Mouse (Mus musculus) cerebellum, adult 8-10 months (tissue): ENCODE measurements around the gene Mmd2.

ENCODE experiments used
- DNase-seq: peaks from one replicate; pipeline ENCODE4 v3.0.0; 2022

The Mmd2 gene

DNA sequence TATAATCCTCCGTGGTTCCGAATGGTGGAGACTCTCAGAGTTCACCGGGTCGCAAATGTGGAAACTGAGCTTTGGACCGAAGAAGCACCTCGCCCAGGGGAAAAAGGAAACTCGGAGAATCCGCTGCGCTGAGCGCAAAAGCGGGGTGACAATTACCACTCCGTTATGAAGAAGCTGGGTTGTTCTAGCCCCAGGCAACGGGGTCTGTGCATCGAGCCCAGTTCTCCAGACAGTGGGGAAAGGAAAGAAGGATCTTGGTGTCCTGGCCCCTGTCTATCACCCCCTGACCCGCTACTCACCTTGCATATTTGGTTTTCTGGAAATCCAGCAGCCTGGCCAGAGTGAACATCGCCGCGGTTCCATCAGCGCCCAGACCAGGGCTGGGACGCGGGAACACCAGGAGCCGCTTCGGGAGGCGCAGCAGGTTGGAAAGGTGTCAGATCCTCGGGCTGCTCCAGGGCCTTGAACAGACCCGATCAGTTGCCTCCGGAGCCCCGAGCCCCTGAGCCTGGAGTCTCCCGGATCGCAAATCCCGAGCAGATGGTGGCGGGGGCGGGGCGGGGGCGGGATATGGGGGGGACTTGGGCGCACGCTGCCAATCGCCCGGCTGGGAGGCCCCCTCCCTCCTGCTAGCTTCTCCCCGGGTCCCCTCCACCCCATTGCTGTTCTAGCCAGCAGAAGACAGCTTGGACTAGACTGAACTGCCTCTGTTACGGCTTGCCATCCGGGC is at the start of gene Mmd2:
Gene Mmd2 (minus strand): TSS at position 542 of the 730 bp plus-strand sequence.
- DNase-seq, result peak; percentile 51

DNA sequence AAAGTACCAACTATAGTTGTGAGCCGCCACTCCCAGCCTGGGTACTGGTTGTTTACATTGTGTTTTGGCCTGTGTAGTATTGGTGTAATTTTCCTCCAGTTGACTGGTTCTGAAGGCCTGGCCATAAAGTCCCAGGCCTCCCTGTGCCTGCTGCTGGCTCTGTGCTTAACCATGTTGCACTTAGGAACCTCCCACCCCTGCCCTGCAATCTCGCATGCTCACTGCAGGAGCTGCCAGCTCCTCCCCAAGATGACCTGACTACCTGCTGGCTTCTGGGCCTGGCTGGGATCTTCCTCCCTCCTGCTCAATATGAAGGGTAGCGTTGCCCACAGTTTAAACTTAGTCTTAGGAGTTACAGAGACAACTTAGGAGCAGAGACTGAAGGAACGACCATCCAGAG is 43.7 kb upstream of the Mmd2 start:
- no peak for DNase-seq

DNA sequence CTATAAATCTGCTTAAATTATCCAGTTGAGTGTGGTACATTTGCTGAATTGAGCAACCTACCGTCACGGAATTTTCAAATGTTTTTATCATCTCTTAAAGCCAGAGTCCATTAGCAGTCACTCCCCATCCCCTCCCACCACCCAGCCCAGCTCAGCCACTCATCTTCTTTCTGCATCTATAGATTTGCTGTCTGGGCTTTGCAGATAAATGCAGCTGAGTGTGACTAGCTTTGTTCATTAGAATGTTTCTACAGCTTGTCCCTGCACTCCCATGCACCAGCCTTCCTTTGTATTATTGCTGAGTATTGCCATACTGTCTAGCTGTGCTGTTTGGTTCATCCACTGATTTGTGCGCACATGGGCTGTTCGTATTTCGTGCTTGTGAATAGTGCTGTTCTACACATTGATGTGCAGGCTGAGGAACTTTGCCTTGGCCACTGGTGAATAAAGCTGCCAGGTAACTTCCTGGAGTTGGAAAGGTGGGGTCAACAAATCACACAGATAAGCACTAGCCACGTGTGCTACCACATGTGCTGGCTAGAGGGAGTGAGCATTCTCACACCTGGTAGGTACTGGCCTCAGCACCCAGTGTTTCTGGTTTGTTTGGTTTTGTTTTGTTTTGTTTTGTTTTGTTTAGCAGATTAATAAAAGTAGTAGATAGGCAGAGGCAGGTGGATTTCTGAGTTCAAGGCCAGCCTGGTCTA is 42.3 kb upstream of the Mmd2 start:
- DNase-seq, result no peak

DNA sequence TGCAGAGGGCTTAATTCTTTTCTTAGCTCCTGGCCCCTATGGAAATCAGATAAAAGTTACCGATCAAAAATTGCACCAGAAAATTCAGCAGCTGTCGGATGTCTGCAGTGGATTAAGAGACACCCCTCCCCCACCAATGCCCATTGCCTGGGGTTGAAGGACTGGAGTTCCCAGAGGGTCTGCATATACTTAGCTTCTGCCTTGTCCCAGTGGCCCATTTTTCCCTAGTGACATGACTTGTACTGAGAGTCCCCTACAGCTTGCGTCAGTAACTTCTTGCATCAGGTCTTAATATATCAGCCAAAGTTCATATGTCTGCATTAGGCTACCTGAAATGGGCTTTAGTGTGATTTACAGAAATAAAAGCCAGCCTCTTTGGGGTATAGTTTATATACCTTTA is 41.8 kb upstream of the Mmd2 start:
- no peak for DNase-seq

DNA sequence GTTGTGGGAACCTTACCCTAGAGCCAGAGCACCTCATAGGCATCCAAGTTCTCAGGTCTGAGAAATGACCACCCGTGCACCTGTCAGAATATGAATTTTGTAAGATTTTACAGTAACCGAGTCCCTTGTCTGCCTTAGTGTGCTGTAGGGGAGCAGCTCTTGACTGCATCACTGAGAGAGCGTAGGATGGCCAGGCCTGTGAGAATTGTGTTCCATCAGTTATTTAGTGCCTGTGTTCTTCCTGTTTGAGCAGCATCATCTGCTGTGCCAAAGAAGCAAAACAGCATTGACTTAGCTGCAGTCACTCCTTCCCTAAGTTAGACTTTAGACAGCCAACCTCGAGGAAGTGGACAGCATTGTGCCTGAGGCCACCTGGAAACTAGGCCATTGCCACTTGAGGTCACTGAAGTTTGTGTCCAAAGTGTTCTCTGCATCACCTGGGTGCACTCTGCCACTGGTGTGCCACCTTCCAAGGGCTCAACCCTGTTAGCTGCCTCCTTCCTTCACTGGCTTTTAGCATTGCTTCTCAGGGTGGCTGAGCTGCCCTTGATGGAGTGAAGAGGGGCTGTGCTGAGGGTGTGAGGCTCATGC is 41.0 kb upstream of the Mmd2 start:
- DNase-seq, result no peak

DNA sequence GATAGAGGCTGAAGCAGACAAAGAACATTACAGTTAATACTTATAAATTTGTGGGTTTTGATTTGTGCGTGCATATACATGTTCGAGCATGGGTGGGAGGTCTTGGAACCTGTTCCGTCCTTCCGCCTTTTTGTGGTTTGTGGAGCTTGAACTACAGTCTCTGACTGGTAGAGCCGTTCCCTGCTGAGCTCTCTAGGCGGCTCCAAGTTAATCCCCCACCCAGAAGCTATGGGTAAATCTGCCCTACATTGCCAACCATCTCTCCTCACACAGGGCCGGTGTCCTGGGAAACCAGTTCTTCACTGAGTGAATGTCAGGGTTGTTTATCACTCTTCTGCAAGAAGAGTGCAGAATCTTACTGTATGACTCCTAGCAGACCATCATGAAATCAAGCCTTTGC is 39.6 kb upstream of the Mmd2 start:
- no peak for DNase-seq

DNA sequence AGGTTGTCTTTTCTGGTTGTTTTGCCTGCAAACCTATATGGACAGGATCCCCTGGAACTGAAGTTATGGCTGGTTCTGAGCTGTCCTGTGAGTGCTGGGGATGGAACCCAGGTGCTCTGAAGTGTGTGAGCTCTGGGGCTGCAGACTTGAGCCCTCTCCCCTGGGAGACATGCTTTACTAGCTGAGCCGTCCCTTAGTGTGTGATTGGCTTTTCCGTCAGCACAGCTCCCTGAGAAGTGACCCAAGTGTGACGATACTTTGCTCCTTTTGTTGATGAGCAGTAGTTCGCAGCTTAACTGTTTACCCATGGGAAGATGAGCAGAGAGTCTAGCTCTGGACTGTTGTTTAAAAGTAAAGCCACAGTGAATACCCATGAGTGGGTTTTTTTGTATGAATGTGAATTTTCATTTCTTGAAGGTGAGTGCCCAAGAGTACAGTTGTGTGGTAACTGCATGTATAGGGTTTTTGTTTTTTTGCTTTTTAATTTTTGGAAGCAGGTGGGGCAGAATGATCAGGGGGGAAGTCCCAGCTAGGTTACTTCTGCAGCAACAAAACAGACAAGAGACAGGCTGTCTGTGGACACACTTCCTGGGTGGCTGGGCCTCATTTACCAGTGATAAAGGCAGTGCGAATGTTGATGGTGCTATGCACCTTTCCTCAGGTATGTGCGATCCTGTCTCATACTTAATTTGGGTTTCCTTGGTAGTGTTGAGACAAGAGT is 32.9 kb upstream of the Mmd2 start:
- no peak for DNase-seq

DNA sequence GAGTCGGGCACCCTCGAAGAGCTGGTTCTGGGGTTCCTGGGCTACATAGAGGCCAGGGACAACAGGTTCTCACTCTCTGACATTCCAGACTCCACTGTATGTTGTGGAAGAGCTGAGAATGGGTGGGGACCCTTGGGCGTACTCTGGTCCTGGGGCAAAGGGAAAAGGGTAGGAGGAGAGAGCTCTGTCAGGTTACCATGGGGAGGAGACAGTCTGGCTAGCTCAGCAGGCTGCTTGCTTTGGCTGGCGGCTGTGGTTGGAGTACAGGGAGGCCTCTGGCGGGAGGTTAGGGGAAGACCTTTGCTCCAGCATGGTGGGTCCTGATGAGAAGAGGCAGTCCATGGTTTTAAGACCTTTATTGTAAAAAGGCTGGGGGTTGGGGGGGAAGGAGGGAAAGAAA is 31.5 kb upstream of the Mmd2 start:
- DNase-seq, result no peak

DNA sequence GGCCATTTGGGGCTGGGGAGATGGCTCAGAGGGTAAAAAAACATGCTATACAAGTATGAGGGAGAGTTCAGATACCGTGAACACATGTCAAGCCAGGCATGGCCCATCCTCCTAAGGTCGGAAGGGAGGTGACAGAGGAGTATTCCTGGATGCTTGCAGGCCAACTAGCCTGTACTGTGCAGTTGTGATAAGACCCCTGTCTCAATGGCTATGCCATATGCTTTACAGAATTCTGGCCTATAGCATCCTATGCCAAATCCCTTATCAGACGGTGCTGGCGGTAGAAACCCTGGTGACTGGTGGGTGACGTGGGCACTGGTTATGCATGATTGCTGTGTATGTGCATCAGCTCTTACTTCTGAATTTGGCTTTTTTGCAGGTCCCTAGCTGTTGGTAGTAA is 29.2 kb upstream of the Mmd2 start:
- DNase-seq, result no peak

DNA sequence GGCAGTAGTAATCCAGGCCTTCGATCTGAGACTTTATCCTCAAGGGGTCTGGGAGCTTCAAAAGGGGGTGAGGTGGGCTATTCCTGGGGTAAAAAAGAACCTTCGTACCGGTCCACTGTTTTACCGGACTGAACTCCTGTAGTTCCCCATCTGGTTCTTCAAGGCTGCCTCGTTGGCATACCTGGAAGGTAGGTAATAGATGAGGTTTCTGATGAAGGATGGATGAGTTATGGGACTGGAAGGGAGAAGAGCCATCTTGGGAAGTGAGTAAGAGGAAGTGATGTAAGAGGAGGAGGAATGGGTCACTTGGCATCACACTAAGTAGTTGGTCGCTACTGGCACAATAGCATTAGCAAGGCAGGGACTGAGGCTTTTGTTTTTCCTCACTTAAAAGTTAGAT is 21.6 kb upstream of the Mmd2 start:
- DNase-seq, result no peak

DNA sequence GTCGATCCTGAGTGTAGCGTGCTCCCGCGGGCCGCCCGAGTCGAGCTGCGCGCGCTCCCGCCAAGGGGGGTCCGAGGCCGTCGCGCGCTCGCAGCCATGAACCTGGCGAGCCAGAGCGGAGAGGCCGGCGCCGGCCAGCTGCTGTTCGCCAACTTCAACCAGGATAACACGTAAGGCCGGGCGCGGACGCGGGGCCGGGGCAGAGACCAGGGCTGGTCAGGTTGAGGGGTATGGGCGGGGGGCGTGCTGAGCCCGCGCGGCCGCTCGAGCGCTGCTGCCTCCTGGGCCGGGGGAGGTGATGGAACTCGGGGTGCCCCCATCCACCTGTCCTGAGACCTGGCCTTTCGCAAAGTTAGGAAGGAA is 21.0 kb upstream of the Mmd2 start:
- DNase-seq, result no peak

DNA sequence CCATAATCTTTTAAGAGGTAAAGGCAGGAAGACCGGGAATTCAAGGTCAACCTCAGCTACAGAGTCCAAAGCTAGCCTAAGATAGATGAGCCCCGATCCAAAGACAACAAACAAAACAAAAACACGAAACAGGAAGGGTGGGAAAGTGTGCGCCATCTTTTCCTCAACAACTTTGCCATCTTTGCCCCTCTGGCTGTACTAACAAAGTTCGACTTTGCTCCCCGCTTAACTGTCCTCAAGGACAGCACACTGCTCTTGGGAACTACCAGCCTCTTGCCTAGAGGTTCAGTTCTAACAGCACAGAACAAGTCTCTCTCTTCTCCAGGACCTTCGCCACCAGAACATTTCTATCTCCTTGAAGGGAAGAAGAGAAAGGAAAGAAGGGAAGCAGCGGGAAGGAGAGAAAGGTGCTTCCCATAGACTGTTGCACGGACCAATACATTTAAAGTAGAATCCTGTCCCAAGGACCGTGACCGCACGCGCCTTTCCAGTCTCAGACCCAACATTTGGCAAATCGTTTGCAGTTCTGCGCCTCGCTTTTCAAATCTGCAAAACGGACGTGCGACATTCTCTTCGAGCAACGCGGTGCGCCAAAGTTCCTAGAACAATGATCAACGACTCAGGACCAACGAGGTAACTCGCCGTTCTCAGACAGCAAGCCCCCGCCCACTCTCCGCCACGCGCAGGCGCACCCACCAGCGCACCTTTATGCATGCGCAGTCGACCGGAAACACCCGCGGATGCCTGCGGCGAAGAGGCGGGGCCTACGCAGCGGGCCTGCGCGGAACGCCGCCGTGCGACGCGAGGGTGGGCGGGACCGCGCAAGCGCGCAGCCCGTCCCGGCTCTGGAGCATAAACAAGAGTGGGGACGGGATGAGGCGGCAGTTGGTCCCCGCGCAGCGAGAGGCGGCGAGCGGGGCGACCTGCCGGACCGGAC is 20.4 kb upstream of the Mmd2 start:
- peak; percentile 98 for DNase-seq

DNA sequence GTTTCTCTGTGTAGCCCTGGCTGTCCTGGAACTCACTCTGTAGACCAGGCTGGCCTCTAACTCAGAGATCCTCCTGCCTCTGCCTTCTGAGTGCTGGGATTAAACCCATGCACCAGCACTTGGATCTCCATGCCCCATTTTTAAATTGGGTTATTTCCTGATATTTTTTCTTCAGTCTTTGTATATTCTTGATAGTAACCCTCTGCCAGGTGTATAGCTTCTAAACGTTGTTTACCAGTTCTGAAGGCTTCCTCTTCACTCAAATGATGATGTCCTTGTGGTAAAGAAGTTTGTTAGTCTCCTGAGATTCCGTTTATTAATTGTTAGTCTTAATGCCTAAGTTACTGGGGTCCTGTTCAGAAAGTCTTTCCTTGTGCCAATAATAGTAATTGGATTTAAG is 18.8 kb upstream of the Mmd2 start, which contains the start of gene Wipi2:
Gene Wipi2 (plus strand): TSS at position 301 of the 400 bp plus-strand sequence.
- no peak for DNase-seq

DNA sequence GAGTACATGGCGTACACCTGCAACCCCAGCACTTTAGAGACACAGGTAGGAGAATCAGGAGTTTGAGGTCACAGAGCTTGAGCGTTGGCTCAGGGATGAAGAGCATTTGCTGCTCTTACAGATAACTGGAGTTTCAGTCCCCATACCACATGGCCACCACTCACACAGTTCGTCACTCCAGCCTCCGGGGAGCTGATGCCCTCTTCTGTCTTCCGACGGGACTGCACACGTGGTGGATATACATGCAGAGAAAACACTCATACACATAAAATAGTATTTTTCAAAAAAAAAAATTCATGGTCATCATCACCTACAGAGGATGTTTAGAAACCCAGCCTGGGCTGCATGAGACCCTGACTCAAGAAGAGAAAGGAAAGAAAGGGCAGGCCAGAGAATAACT is 14.5 kb upstream of the Mmd2 start:
- DNase-seq, result no peak

DNA sequence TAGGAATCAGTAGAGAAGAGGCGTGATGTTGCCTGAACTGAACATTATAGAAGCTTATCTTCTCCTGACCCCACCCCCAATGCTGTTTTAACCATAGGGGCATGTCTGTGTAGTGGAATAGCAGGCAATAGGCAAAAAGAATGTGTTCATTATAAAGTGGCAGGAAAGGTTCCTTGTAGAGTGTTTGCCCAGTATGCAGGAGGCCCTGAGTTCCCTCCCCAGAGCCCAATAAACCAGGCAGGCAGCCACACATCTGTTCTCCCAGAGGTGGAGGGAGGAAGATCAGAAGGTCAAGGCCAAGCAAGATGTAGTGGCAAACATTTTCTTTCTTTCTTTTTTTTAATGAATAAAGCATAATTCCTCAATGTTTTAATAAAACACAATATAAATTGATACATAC is 13.5 kb upstream of the Mmd2 start:
- no peak for DNase-seq

DNA sequence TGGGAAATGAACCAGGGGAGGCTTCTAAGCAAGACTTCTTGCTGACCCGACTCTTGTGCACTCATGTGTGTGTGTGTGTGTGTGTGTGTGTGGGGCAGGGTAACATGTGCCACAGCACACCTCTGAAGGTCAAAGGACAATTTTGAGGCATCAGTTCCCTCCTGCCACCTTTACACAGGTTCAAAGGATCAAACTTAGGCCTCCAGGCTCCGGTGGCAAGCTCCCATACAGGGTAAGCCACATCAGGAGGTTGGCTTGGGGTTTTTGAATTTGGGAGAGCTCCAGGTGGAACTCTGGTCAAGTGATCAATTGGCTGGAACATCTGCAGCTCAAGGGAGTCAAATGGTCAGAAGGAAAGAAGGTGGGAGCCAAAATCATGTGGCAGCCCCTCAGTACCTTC is 12.8 kb upstream of the Mmd2 start:
- DNase-seq, result no peak

DNA sequence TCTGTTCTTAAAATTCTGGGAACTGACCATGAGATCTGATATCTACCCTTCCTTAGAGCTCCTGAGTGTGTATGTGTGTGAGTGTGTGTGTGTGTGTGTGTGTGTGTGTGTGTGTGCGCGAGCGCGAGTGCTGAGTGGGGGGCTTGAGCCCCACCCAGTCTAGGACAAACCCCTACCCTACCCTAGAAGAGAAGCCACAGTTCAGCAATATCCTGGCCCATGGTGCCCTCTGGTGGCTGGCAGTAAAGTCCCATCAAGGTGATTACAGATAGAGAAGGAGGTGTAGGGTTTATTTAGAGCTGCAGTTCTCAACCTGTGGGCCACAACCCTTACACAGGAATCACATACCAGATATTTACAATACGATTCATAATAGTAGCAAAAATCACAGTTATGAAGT is 11.3 kb upstream of the Mmd2 start:
- peak; percentile 61 for DNase-seq

DNA sequence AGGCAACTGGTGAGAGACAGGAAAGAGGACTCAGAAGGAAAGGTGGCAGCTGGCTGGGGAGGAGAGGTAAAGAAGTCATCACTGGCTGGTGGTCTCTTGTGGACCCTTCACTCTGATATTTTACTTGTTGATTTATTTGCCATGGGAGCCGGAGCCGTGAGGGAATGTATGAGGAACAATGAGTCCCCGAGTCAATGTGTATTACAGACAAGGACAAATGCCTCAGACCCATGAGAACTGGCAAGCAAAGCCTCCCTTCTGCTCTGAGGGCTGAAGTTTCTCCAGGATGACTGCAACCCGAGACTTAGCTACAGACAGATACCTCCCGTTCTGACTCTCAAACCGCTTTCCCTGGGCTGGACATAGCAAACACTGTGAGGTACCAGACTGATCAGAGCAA is 7.7 kb upstream of the Mmd2 start:
- no peak for DNase-seq

DNA sequence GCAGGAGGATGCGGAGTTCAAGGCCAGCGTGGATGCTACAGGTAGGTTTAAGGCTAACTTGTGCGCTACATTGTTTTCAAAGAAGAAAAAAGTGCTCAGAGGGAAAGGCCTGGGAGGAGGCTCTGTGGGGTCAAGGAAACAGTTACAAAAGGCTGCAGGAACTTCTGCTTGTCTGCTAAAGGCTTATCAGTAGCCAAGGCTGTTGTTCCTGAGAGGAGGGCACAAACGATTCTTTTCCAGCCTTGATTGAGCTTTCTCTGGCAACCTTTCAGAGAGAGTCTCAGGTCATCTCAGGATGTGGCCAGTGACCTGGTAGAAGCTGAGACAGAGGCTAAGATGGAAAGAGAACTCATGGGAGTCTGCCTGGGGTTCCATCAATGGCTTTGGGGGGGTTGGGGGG is 7.0 kb upstream of the Mmd2 start:
- DNase-seq, result no peak

DNA sequence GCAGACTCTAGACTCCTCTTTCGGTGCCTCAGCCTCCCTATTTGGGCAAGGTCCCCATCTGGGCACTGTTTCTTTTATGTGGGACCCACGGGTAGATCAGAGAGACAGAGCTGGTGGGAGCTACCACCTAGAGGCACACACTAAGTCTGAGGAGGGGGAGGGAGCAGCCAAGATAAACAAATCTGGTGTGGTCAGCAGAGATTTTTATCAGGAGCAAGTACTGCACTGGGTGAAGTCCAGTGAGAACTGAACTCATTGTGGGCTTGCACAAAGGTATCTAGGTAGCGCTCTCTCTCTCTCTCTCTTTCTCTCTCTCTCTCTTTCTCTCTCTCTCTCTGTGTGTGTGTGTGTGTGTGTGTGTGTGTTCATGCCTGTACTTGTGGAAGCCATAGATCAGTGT is 5.9 kb upstream of the Mmd2 start:
- DNase-seq, result no peak

DNA sequence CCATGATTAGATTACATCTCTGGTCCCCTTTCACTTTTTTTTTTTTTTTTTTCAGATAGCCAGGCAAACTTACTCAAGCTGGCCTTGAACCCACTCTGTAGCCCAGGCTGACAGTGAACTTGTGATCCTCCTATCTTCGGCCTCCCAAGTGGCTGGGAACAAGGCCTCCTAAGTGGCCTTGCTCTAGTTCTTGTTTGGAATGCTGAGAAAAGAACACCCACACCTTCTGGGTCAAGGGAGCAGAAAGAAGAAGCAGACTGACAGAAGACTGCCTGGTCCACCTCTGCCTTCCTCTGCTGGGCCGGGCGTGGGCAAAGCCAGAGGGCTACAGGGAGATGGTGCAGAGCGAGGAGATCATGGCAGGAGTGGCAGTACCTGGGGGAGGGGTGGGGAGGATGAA is 1.8 kb upstream of the Mmd2 start:
- DNase-seq, result no peak

DNA sequence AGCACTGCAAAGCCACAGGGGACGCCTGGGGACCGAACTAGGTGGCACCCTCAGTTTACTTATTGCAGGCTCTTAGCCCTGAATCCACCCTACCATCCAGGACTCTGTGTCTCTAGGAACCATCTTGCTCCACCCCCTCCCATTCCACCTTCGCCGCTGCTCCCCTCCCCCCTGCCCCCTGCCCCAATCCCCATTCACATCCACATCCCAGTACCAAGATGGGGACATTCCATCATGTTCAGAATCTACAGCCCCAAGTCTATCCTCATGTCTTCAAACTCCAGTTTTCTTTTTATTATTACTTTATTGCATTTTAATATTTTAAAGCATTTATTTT is 357 bp upstream of the Mmd2 start:
- DNase-seq, result no peak

DNA sequence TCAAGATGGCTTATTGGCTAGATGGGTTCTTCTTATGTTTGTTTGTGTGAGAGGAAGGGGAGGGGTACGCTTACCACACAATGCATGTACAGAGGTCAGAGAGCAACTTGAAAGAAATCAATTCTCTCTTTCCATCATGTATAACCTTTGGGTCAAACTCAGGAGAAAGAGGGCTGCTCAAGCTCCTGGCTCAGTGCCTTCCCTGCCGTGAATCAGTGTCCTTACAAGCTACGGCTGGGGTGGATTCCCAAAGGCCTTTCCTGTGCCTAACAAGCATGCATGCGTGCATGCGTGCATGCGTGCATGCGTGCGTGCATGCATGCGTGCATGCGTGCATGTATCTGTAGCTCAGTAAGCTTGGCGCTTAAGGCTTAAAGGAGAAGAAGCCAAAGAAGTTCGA is 3.3 kb downstream of the Mmd2 start:
- DNase-seq, result no peak
